Mouse (Mus musculus): ENCODE measurements at regions not wholly inside any gene's neighbourhood (a gene's known extent, or its start where the extent isn't known, plus 50 kb on each side); places are given as distances from the start of the nearest gene placed in this dataset.

- H3K27ac ChIP-seq: no peak overlapping the region
- H3K36me3 ChIP-seq: no peaks in the 10 kb centered on the region
- ATAC-seq (ENCODE audit: insufficient read depth, low FRiP score, low read depth): no peak
- no peak overlapping the region for H3K9ac ChIP-seq
- 59% methylated on average over 1 of the region's 1 CpGs for WGBS
- no peaks in the 10 kb centered on the region for H3K4me1 ChIP-seq
- no peaks in the 10 kb centered on the region for H3K27me3 ChIP-seq (replicated peaks)
- no peak overlapping the region for H3K4me2 ChIP-seq
- no peaks in the 10 kb centered on the region for H3K9me3 ChIP-seq
- no peak overlapping the region for H3K4me3 ChIP-seq (replicated peaks)
Observed at GRCm38 (mm10) chr4:55941423-55941822, 409.2 kb upstream of the Klf4 start.

- H3K36me3 ChIP-seq: no peaks in the 10 kb centered on the region
- H3K9ac ChIP-seq: no peak overlapping the region
- H3K4me1 ChIP-seq: no peaks in the 10 kb centered on the region
- no peak overlapping the region for H3K4me2 ChIP-seq
- 42% methylated on average over 4 of the region's 4 CpGs for WGBS
- no peaks in the 10 kb centered on the region for H3K27me3 ChIP-seq (replicated peaks)
- no peaks in the 10 kb centered on the region for H3K9me3 ChIP-seq
- H3K27ac ChIP-seq: no peak overlapping the region
- no peak for ATAC-seq (ENCODE audit: insufficient read depth, low FRiP score, low read depth)
- no peak overlapping the region for H3K4me3 ChIP-seq (replicated peaks)
Observed at GRCm38 (mm10) chr4:55938383-55938782, 406.1 kb upstream of the Klf4 start.

DNA sequence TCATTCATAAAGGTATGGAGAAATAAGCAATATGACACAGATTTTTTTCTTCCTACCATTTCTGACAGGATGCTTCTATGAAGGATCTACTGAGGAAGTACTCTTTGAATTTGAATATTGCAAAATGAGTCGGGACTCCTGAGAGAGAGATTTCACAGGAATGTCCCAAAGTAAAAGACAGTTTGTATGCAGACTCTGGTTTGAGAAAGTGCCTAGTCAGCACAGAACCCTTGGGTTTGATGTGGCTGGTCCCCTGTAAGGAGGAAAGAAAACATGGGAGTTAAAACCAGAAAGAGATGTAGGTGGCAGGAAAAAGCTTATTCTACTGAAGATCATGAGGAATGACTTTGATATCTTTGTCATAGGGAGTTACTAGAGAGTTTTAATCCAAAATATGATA is 405.6 kb upstream of the Klf4 start:
- no peak overlapping the region for H3K27ac ChIP-seq
- no peaks in the 10 kb centered on the region for H3K9me3 ChIP-seq
- no peak for ATAC-seq (ENCODE audit: insufficient read depth, low FRiP score, low read depth)
- no peaks in the 10 kb centered on the region for H3K4me1 ChIP-seq
- WGBS: 65% methylated on average over 1 of the region's 1 CpGs
- no peak overlapping the region for H3K9ac ChIP-seq
- no peaks in the 10 kb centered on the region for H3K27me3 ChIP-seq (replicated peaks)
- no peak overlapping the region for H3K4me2 ChIP-seq
- no peak overlapping the region for H3K4me3 ChIP-seq (replicated peaks)
- no peaks in the 10 kb centered on the region for H3K36me3 ChIP-seq

DNA sequence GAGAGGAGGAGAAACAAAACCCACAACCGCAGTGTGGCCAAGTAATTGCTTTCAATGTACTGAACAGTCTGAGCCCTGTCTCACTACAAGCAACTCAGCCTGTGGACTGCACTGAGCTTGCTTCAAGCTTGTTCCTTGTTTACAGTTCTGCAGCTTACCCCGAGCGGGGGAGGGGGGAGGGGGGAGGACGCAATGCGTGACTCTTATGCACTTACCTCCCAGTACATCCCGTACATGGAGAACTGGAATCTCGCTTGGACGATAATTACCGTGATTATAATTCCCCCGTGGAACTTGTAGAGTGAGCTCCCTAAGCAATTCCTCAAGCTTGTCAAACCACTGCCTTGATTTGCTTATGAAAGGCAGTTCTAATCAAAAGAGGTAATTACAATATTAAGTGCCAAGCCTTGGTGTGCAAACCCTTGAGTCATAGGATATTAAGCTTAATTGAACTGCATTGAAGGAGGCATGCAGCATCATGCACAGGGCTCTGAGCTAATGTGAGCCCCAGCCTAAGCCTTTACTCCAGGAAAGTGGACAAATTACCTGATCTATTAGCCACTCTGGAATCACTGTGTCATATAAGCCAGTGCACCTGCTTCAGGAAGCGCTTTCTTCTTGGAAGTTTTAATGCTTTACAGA is 397.0 kb upstream of the Klf4 start:
- Histone ChIP-seq H3K9me3 (no peaks in the 10 kb centered on the region), H3K27me3 (replicated peaks) (no peaks in the 10 kb centered on the region), H3K36me3 (no peaks in the 10 kb centered on the region), H3K9ac (no peak overlapping the region), H3K27ac (no peak overlapping the region), H3K4me1 (0 out of 2 replicates have a peak, but pooled peaks cover 3% of the 10 kb centered on the region), H3K4me3 (replicated peaks) (no peak overlapping the region), H3K4me2 (no peak overlapping the region)
- ATAC-seq (ENCODE audit: insufficient read depth, low FRiP score, low read depth): peak; percentile 58; the same call in 1 of the 2 replicates
- WGBS: 47% methylated on average over 11 of the region's 11 CpGs

- no peak overlapping the region for H3K4me3 ChIP-seq (replicated peaks)
- H3K9ac ChIP-seq: no peak overlapping the region
- H3K36me3 ChIP-seq: no peaks in the 10 kb centered on the region
- H3K27ac ChIP-seq: no peak overlapping the region
- 77% methylated on average over 11 of the region's 11 CpGs for WGBS
- no peaks in the 10 kb centered on the region for H3K9me3 ChIP-seq
- no peak overlapping the region for H3K4me2 ChIP-seq
- H3K4me1 ChIP-seq: 0 out of 2 replicates have a peak, but pooled peaks cover 3% of the 10 kb centered on the region
- no peak for ATAC-seq (ENCODE audit: insufficient read depth, low FRiP score, low read depth)
- H3K27me3 ChIP-seq (replicated peaks): no peaks in the 10 kb centered on the region
Observed at GRCm38 (mm10) chr4:55928670-55929069, 396.4 kb upstream of the Klf4 start.

DNA sequence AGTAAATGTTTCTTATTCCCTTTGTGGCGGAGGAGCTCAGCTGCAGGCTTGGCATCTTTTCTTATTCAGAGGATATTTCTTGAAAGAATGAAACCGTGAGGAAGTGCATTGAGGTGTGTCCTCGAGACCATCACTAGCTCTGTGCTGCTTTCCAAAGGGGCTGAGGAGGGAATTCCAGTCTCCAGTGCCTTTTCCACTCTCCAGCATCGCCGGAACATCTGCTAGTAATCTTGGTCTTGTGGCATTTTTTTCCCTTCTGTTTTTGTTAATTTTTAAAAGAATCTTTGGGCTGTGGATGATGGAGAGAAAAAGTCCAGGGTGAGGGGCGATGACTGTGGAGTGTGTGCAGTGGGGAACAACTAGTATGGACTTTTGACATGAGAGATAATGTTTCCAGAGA is 395.9 kb upstream of the Klf4 start:
- Histone ChIP-seq H3K4me1 (0 out of 2 replicates have a peak, but pooled peaks cover 3% of the 10 kb centered on the region), H3K36me3 (no peaks in the 10 kb centered on the region), H3K4me2 (no peak overlapping the region), H3K9ac (no peak overlapping the region), H3K9me3 (no peaks in the 10 kb centered on the region), H3K27ac (no peak overlapping the region), H3K4me3 (replicated peaks) (no peak overlapping the region), H3K27me3 (replicated peaks) (no peaks in the 10 kb centered on the region)
- 74% methylated on average over 6 of the region's 6 CpGs for WGBS
- no peak for ATAC-seq (ENCODE audit: insufficient read depth, low FRiP score, low read depth)

GRCm38 (mm10) chr4:55927391-55927790 is 395.1 kb upstream of the Klf4 start:
- H3K4me3 ChIP-seq (replicated peaks): no peak overlapping the region
- ATAC-seq (ENCODE audit: insufficient read depth, low FRiP score, low read depth): peak; percentile 63; the same call in 1 of the 2 replicates
- no peaks in the 10 kb centered on the region for H3K27me3 ChIP-seq (replicated peaks)
- H3K27ac ChIP-seq: no peak overlapping the region
- H3K9me3 ChIP-seq: no peaks in the 10 kb centered on the region
- no peak overlapping the region for H3K4me2 ChIP-seq
- H3K9ac ChIP-seq: no peak overlapping the region
- H3K4me1 ChIP-seq: 0 out of 2 replicates have a peak, but pooled peaks cover 3% of the 10 kb centered on the region
- 67% methylated on average over 4 of the region's 4 CpGs for WGBS
- H3K36me3 ChIP-seq: no peaks in the 10 kb centered on the region

- 75% methylated on average over 3 of the region's 3 CpGs for WGBS
- Histone ChIP-seq H3K9me3 (no peaks in the 10 kb centered on the region), H3K4me3 (replicated peaks) (no peak overlapping the region), H3K9ac (no peak overlapping the region), H3K36me3 (no peaks in the 10 kb centered on the region), H3K4me1 (0 out of 2 replicates have a peak, but pooled peaks cover 3% of the 10 kb centered on the region), H3K27me3 (replicated peaks) (no peaks in the 10 kb centered on the region), H3K4me2 (no peak overlapping the region), H3K27ac (no peak overlapping the region)
- ATAC-seq (ENCODE audit: insufficient read depth, low FRiP score, low read depth): no peak
Observed at GRCm38 (mm10) chr4:55924974-55925373, 392.7 kb upstream of the Klf4 start.

DNA sequence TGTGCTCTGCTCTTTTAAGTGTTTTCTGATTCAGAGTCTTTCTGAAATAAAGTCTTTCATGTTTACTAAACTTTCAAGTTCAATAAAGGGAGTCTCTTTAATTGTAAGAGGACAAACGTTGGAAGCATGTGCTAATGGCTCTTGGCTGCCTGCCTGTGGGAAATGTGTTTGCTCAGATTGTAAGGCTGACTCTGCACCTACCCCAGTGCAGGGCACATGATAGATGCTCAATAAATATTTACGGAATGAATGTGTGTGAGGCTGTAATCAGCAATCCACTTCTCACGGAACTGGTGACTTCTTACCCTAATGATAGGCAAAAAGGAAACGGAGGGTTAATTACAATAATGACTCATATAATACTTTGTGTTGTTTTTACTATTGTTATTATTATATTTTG is 389.0 kb upstream of the Klf4 start:
- no peak for ATAC-seq (ENCODE audit: insufficient read depth, low FRiP score, low read depth)

DNA sequence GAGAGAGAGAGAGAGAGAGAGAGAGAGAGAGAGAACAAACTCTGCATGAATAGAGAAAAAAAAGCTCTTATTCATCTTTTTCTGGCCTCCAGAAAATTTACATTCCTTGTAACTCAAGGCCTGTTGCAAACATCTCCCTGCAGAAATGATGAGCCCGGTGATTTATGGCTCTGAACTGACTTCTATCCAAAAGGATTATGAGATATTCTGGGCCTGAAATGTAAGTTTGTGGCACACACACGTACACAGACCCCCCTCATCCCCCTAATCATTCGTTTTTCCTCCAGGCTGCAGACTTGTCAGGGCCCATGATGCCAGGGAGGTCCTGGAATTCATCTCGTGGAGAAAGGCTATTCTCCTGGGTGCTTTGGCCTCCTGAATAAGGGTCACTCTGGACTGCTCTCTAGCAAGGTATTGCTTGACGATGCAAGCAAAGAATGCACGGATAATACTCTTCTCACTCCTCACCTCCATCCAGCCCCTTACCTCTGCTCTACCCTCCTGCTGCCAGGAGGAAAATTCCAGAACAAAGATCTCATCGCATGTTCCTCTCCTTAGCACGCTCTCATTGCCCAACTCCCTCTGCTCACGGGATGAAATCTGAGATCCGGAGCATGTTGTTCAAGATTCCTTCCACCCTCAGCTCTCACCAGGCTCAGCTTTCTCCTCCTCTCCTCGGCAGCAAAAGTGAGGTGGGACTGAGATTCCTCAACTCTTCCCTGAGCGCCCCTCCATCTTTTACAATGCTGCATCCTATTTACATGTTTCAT is 362.0 kb upstream of the Klf4 start:
- peak; percentile 35; the same call in 1 of the 2 replicates for ATAC-seq (ENCODE audit: insufficient read depth, low FRiP score, low read depth)
- 49% methylated on average over 12 of the region's 12 CpGs for WGBS
- Histone ChIP-seq H3K4me2 (no peak overlapping the region), H3K9ac (no peak overlapping the region), H3K4me3 (replicated peaks) (no peak overlapping the region), H3K9me3 (no peaks in the 10 kb centered on the region), H3K36me3 (no peaks in the 10 kb centered on the region), H3K27ac (peak overlapping the region; percentile 54; the same call in 1 of the 2 replicates), H3K4me1 (no peaks in the 10 kb centered on the region), H3K27me3 (replicated peaks) (no peaks in the 10 kb centered on the region)

More for the DNA sequence above, 389.0 kb upstream of the Klf4 start:
- Histone ChIP-seq H3K4me2 (no peak overlapping the region), H3K4me3 (replicated peaks) (no peak overlapping the region), H3K36me3 (no peaks in the 10 kb centered on the region), H3K27ac (no peak overlapping the region), H3K27me3 (replicated peaks) (no peaks in the 10 kb centered on the region), H3K9me3 (no peaks in the 10 kb centered on the region), H3K9ac (no peak overlapping the region), H3K4me1 (no peaks in the 10 kb centered on the region)
- WGBS: 51% methylated on average over 4 of the region's 4 CpGs

- Histone ChIP-seq H3K9ac (no peak overlapping the region), H3K27me3 (replicated peaks) (no peaks in the 10 kb centered on the region), H3K9me3 (no peaks in the 10 kb centered on the region), H3K4me3 (replicated peaks) (no peak overlapping the region), H3K4me1 (no peaks in the 10 kb centered on the region), H3K27ac (no peak overlapping the region), H3K36me3 (no peaks in the 10 kb centered on the region), H3K4me2 (no peak overlapping the region)
- ATAC-seq (ENCODE audit: insufficient read depth, low FRiP score, low read depth): no peak
- 93% methylated on average over 9 of the region's 10 CpGs for WGBS
Observed at GRCm38 (mm10) chr4:55891656-55892055, 359.4 kb upstream of the Klf4 start.

DNA sequence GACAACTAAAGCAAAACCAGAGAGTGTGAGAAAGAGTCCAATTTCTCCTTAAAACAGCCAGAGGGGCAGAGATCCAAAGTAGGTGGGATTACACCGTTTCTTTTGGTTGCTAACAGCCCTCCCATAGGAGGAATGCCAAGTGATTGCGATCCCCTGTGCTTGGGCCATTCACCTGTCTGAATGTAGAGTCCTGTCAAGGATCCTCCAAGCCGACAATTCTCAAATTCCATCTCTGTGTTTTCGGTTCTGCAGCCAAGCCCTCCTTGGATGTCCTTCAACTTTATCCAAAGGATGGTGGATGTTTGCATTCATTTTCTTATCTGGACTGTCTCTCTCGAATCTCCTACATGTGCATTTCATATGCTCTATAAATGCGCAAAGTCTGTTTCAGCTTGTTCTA is 355.3 kb upstream of the Klf4 start:
- Histone ChIP-seq H3K4me2 (no peak overlapping the region), H3K27ac (no peak overlapping the region), H3K9me3 (no peaks in the 10 kb centered on the region), H3K4me1 (no peaks in the 10 kb centered on the region), H3K36me3 (no peaks in the 10 kb centered on the region), H3K4me3 (replicated peaks) (no peak overlapping the region), H3K9ac (no peak overlapping the region), H3K27me3 (replicated peaks) (no peaks in the 10 kb centered on the region)
- no peak for ATAC-seq (ENCODE audit: insufficient read depth, low FRiP score, low read depth)
- WGBS: 69% methylated on average over 6 of the region's 6 CpGs
